Mouse (Mus musculus) myocyte (in vitro differentiated cells): ENCODE data around the gene Eme2.

Source experiments
- E2F4 ChIP-seq: IDR thresholded peaks from one replicate; pipeline ENCODE4 v1.6.1; 2011; ENCODE audit warnings: mild to moderate bottlenecking, control low read depth, moderate library complexity; ENCODE audit not compliant: insufficient read depth
- POLR2A ChIP-seq: IDR thresholded peaks from one replicate; pipeline ENCODE4 v1.6.1; 2011; ENCODE audit warnings: low read depth, mild to moderate bottlenecking, control low read depth, moderate library complexity; ENCODE audit not compliant: insufficient read length
- USF1 ChIP-seq: IDR thresholded peaks from one replicate; pipeline ENCODE4 v1.6.1; 2011; ENCODE audit warnings: low read depth, mild to moderate bottlenecking, control low read depth, moderate library complexity

- TF ChIP-seq POLR2A: no peak
- no peak for TF ChIP-seq E2F4
- TF ChIP-seq USF1: no peak
Observed at GRCm38 (mm10) chr17:24873695-24874404, 21.0 kb downstream of the Eme2 start.
